Mouse (Mus musculus) heart, embryonic 14.5 days (tissue): ENCODE measurements around the gene Cadm4. TPM values are rescaled to one million over a fixed set of nuclear protein-coding genes. Genes with fewer than 3 reads are reported as not detected.
A peak's percentile ranks its signal among the peaks of the same experiment; 100 is the strongest.

Experiments used
- ATAC-seq: fragments of 200-750 bp; cut with Nextera tagmentation; 2 replicates; pipeline ENCODE4 v1.8.0; 2017; ENCODE audit warnings: low read depth, moderate TSS enrichment; ENCODE audit not compliant: insufficient number of reproducible peaks, insufficient read depth, low FRiP score
- H3K27ac ChIP-seq, 2 experiments: fragments of 200-500 bp in 1 of 2; fragments of 300-500 bp in 1 of 2; sonication (generic) in 1 of 2; replicated peaks in 1 of 2; 2 replicates each; pipeline ENCODE4 v1.5.1; 2012 to 2014; ENCODE audit warnings: low read depth in 2 of 2, low read length in 2 of 2, control low read depth in 1 of 2, mild to moderate bottlenecking in 1 of 2, mixed read lengths in 1 of 2; ENCODE audit not compliant: control insufficient read depth in 1 of 2, insufficient read depth in 1 of 2
- H3K27me3 ChIP-seq: fragments of 300-500 bp; sonication (generic); 2 replicates; pipeline ENCODE4 v1.6.1; 2014; ENCODE audit warnings: mild to moderate bottlenecking, low read length, control low read depth; ENCODE audit not compliant: control insufficient read depth, insufficient read depth
- H3K36me3 ChIP-seq: fragments of 300-500 bp; sonication (generic); 2 replicates; pipeline ENCODE4 v1.6.1; 2014; ENCODE audit warnings: mild to moderate bottlenecking, control low read depth, low read length, mixed read lengths; ENCODE audit not compliant: control insufficient read depth, insufficient read depth
- H3K4me1 ChIP-seq, 2 experiments: fragments of 200-500 bp in 1 of 2; fragments of 300-500 bp in 1 of 2; sonication (generic) in 1 of 2; 2 replicates each; pipeline ENCODE4 v1.6.1; 2012 to 2014; ENCODE audit warnings: low read length in 2 of 2, control low read depth in 1 of 2, mixed read lengths in 1 of 2; ENCODE audit not compliant: control insufficient read depth in 2 of 2, insufficient read depth in 2 of 2
- H3K4me2 ChIP-seq: fragments of 300-500 bp; sonication (generic); 2 replicates; pipeline ENCODE4 v1.6.1; 2014; ENCODE audit warnings: mild to moderate bottlenecking, low read length
- H3K4me3 ChIP-seq, 2 experiments: fragments of 200-500 bp in 1 of 2; fragments of 300-500 bp in 1 of 2; sonication (generic) in 1 of 2; 2 replicates each; pipeline ENCODE4 v1.5.1; 2012 to 2014; ENCODE audit warnings: low read length in 2 of 2, mild to moderate bottlenecking in 2 of 2, control low read depth in 1 of 2, low read depth in 1 of 2, moderate library complexity in 1 of 2; ENCODE audit not compliant: control insufficient read depth in 1 of 2, insufficient read depth in 1 of 2
- H3K9ac ChIP-seq: fragments of 300-500 bp; sonication (generic); 2 replicates; pipeline ENCODE4 v1.6.1; 2014; ENCODE audit warnings: mild to moderate bottlenecking, low read length
- H3K9me3 ChIP-seq: fragments of 300-500 bp; sonication (generic); 2 replicates; pipeline ENCODE4 v1.6.1; 2016; ENCODE audit warnings: low read length, control low read depth; ENCODE audit not compliant: control insufficient read depth
- WGBS: fragments of 180-500 bp; shearing (Covaris S2); extraction: QIAGEN DNeasy Blood & Tissue Kit; methylation state at CpG from one replicate; pipeline ENCODE4 v1.1.7; 2014; 5-methylcytosine and 5-hydroxymethylcytosine counted together
- polyA plus RNA-seq: library from polyadenylated mRNA; unstranded; fragments of >200 nt; fragmentation: Nextera tagmentation; extraction: Ambion mirVana; gene quantifications from 2 replicates; pipeline ENCODE4 v1.2.1, GENCODE M21; 2014

Gene Cadm4
- polyA plus RNA-seq, 1 experiment from 2014 or later, result 0.47 TPM

- Histone ChIP-seq H3K36me3 (no peaks in the 10 kb centered on the region), H3K4me1 (peaks cover 6% of the 10 kb centered on the region in 2 experiments), H3K9ac (no peak overlapping the region), H3K4me3 (no peak overlapping the region), H3K4me2 (no peak overlapping the region), H3K9me3 (no peaks in the 10 kb centered on the region), H3K27me3 (no peaks in the 10 kb centered on the region), H3K27ac (no peak overlapping the region)
- no peak for ATAC-seq
- 80% methylated on average over 6 of the region's 6 CpGs for WGBS
These were observed 43.2 kb downstream of the Cadm4 start for GRCm38 (mm10) chr7:24524978-24525377.

DNA sequence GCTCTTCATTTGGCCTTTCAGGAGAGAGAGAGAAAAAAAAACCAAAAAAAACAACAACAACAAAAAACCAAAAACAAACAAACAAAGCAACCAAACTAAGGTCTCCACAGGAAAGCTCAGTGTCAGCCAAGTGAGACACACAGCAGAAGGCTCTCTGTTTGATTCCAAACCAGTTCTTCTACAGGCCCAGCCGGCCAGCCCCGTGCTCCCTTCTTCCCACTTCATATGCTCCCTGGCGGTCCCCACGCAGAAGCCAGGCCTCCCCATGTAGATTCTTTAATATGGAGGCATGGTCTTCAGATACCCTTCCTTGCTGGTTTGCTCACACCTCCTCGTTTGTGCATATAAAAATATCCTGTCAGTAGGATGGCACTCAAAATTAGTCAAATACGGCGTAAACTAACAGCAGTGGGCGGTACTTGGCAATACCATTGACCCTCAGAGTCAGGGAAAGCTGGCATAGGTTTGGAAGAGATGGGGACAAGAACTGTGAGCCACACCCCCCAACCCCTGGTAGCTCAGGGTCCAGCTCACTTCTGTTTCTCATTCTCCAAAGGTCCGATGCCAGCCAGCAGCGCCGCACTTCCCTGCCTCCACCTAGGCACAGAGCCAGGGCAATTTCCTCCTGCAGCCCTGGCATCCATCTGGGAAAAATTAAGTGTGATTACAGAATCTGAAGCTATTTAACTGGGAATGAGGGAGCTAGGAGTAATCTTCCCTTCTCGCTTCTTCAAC is 44.0 kb downstream of the Cadm4 start:
- no peak overlapping the region for H3K4me2 ChIP-seq
- no peak overlapping the region for H3K27ac ChIP-seq
- WGBS, result 85% methylated on average over 12 of the region's 12 CpGs
- H3K4me3 ChIP-seq, result no peak overlapping the region
- H3K36me3 ChIP-seq, result no peaks in the 10 kb centered on the region
- H3K4me1 ChIP-seq, result peaks cover 6% of the 10 kb centered on the region in 2 experiments
- ATAC-seq, result no peak
- H3K9me3 ChIP-seq, result no peaks in the 10 kb centered on the region
- H3K9ac ChIP-seq, result no peak overlapping the region
- no peaks in the 10 kb centered on the region for H3K27me3 ChIP-seq

GRCm38 (mm10) chr7:24528861-24529260 is 47.0 kb downstream of the Cadm4 start:
- Histone ChIP-seq H3K9ac (no peak overlapping the region), H3K4me3 (no peak overlapping the region), H3K36me3 (peaks cover 12% of the 10 kb centered on the region), H3K9me3 (no peaks in the 10 kb centered on the region), H3K4me2 (no peak overlapping the region), H3K4me1 (peaks cover 9 to 12% of the 10 kb centered on the region in 2 experiments), H3K27ac (no peak overlapping the region), H3K27me3 (no peaks in the 10 kb centered on the region)
- WGBS, result 90% methylated on average over 11 of the region's 11 CpGs
- ATAC-seq, result no peak

DNA sequence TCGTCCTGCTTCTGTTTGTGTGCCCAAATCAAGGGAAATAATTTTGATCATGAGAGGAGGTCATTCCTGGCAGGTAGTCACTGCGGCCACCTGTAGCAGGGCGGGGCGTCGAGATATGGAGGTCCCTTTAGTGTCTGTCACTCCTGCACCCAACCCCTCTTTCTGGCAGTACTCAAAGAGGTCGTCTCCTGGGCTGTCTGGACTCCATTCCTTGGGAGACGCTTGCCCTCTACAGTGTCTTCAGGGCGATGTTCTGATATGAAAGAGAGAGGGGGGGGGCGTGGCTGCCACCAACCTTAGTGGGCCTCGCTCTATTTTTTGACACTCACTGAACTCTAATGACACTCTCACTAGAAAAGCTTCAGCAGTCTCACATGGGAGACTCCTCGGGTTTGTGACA is 47.8 kb downstream of the Cadm4 start:
- no peaks in the 10 kb centered on the region for H3K27me3 ChIP-seq
- H3K4me1 ChIP-seq, result peaks cover 9 to 12% of the 10 kb centered on the region in 2 experiments
- 48% methylated on average over 11 of the region's 11 CpGs for WGBS
- H3K4me2 ChIP-seq, result peak overlapping the region; percentile 97
- peaks cover 19% of the 10 kb centered on the region for H3K36me3 ChIP-seq
- peak overlapping the region; percentile 69 to 74 for H3K4me3 ChIP-seq
- no peak for ATAC-seq
- peak overlapping the region; percentile 88 for H3K9ac ChIP-seq
- no peaks in the 10 kb centered on the region for H3K9me3 ChIP-seq
- peak overlapping the region; percentile 94 to 96 for H3K27ac ChIP-seq

- Histone ChIP-seq H3K4me3 (peak within 1 kb of the TSS; percentile 69 to 74), H3K36me3 (peaks cover 27% of the 10 kb centered on the region), H3K9ac (peak within 1 kb of the TSS; percentile 92), H3K9me3 (no peaks in the 10 kb centered on the region), H3K4me1 (peaks cover 9 to 12% of the 10 kb centered on the region in 2 experiments), H3K27me3 (no peaks in the 10 kb centered on the region), H3K4me2 (peak within 1 kb of the TSS; percentile 97), H3K27ac (peak within 1 kb of the TSS; percentile 94 to 96)
- WGBS, result under 1% methylated on average over 44 of the region's 44 CpGs
- peak; percentile 95 for ATAC-seq
These were observed 48.5 kb downstream of the Cadm4 start, which contains the start of gene Irgq for GRCm38 (mm10) chr7:24530062-24530931. Gene Irgq, plus strand, starts transcription at chr7:24530689.

- H3K9me3 ChIP-seq, result no peaks in the 10 kb centered on the region
- H3K4me3 ChIP-seq, result peak overlapping the region; percentile 69 to 74
- H3K27me3 ChIP-seq, result no peaks in the 10 kb centered on the region
- H3K4me2 ChIP-seq, result peak overlapping the region; percentile 97
- H3K27ac ChIP-seq, result peak overlapping the region; percentile 81 to 94
- peaks cover 38% of the 10 kb centered on the region for H3K36me3 ChIP-seq
- peak overlapping the region; percentile 92 for H3K9ac ChIP-seq
- peaks cover 9 to 12% of the 10 kb centered on the region in 2 experiments for H3K4me1 ChIP-seq
- peak; percentile 51; the same call in 1 of the 2 replicates for ATAC-seq
- WGBS, result under 1% methylated on average over 43 of the region's 43 CpGs
These were observed 49.6 kb downstream of the Cadm4 start for GRCm38 (mm10) chr7:24531211-24531971.

DNA sequence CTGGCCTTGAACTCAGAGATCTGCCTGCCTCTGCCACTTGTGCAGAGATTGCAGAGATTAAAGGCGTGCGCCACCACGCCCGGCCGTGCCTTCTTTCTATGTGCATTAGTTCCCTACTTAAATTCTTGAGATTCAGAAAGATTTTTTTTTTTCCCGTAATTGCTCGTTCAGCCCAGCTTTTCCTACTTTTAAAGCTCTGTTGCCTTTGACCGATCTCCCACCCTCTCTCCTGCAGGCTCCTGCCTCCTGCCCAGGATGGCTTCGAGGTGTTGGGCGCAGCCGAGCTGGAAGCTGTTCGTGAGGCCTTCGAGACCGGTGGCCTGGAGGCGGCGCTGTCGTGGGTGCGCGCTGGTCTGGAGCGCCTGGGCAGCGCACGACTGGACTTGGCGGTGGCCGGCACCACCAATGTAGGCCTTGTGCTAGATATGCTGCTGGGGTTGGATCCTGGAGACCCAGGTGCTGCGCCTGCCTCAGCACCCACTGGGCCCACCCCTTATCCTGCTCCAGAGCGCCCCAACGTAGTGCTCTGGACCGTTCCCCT is 51.3 kb downstream of the Cadm4 start:
- Histone ChIP-seq H3K4me3 (no peak overlapping the region), H3K9ac (no peak overlapping the region), H3K27ac (no peak overlapping the region), H3K4me1 (peaks cover 9 to 12% of the 10 kb centered on the region in 2 experiments), H3K36me3 (peaks cover 41% of the 10 kb centered on the region), H3K27me3 (no peaks in the 10 kb centered on the region), H3K4me2 (no peak overlapping the region), H3K9me3 (no peaks in the 10 kb centered on the region)
- ATAC-seq, result no peak
- 76% methylated on average over 28 of the region's 28 CpGs for WGBS
